Mouse (Mus musculus) lung, adult 2 months (tissue): ENCODE measurements around the gene Il11ra1. TPM values are rescaled to one million over a fixed set of nuclear protein-coding genes. Genes with fewer than 3 reads are reported as not detected.
"Not testable (repeated sequence)": the region's sequence is repeated elsewhere in the genome, so short reads cannot be mapped to it uniquely, and the experiment has no call there.

ENCODE experiments used
- DNase-seq: peaks from one replicate; pipeline ENCODE4 v3.0.0; 2022
- H3K4me1 ChIP-seq: fragments of 200-500 bp; 2 replicates; pipeline ENCODE4 v1.6.1; 2011; ENCODE audit warnings: low read length; ENCODE audit not compliant: control insufficient read depth, insufficient read depth
- H3K4me3 ChIP-seq: fragments of 200-500 bp; replicated peaks from 2 replicates; pipeline ENCODE3; 2011; ENCODE audit warnings: low read depth, mild to moderate bottlenecking, control low read depth, low read length; ENCODE audit errors: extremely low read depth
- CTCF ChIP-seq: fragments of 200-500 bp; IDR thresholded peaks from 2 replicates; pipeline ENCODE4 v1.5.1; 2011; ENCODE audit warnings: mild to moderate bottlenecking, low read length, control low read depth; ENCODE audit not compliant: insufficient read depth
- POLR2A ChIP-seq: fragments of 200-500 bp; IDR thresholded peaks from 2 replicates; pipeline ENCODE4 v1.6.1; 2011; ENCODE audit warnings: low read depth, mild to moderate bottlenecking, control low read depth, low read length, borderline replicate concordance; ENCODE audit errors: extremely low read depth
- WGBS: fragments of 180-500 bp; shearing (Covaris S2); methylation state at CpG from one replicate; pipeline ENCODE4 v1.1.7; 2018; 5-methylcytosine and 5-hydroxymethylcytosine counted together
- polyA plus RNA-seq: library from polyadenylated mRNA; depleted of rRNA; stranded (reverse); fragments of >200 nt; gene quantifications from 2 replicates; pipeline ENCODE4 v1.2.3, GENCODE M21; 2012; rRNA removed

Gene Il11ra1
- 107 and 109 TPM in 2 replicates for polyA plus RNA-seq

DNA sequence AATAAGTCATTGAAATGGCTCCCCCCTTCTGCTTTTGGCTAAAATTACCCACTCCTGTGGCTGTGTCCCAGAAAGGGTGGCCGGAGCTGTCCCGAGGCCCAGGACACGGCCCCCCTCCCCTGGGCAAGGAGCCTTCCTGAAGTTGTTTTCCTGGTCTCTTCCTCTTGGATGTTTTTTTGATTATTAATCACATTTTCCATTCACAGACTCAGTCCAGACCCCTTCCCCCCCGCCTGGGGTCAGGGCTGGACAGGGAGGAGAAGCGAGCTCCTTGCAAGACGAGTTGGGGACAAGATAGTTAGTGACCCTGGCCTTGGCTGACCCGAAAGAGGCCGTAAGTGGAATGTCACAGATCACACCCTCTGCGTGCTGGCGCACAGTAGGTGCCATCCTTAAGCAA, at the start of gene Il11ra1:
TSS of gene Il11ra1 (plus strand) at position 207 of the 400 bp plus-strand sequence.
- not testable (repeated sequence) for DNase-seq, H3K4me3 ChIP-seq, H3K4me1 ChIP-seq
- WGBS, result 70% methylated on average over 10 of the region's 10 CpGs

DNA sequence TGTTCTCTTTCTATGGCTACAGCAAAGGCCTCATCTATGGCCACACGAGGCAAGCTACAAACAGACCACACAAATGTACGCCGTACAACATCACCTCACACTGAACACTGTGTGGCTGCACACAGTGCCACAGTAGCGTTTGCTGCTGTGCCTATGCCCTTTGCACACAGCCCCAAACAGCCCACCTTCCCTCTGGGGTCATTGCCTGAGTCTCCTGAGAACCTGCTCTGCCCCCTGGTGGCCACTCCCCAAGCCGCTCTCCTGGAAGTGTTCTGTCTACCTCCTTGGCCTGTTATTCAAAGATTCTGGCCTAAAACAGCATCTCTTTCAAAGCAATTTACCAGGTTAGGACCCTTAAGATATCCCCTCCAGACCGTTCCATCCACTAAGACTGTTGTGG, 46.5 kb upstream of the Il11ra1 start:
- peak; percentile 69 for TF ChIP-seq CTCF
- TF ChIP-seq POLR2A, result no peak
- Histone ChIP-seq H3K4me3 (no peak overlapping the region), H3K4me1 (no peaks in the 10 kb centered on the region)
- WGBS, result 52% methylated on average over 6 of the region's 6 CpGs
- peak; percentile 68 for DNase-seq

DNA sequence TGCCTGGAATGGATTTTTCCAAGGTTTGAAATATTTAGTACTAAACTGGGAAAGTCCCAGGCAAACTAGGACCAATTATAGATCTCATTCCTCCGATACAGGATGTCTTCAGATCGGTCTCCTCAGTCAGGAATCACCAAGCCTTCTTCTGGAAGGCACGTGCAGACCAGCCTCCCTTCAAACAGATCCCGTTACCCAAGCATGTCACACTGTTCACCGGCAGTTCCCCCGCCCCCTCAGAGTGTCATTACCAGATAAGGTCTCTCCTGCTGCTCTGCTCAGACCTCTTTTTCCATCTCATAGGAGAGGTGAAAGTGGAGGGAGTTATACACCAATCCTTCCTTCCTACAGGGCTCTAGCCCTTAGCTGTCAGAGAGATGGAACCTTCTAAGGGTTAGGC, 46.1 kb upstream of the Il11ra1 start:
- Histone ChIP-seq H3K4me1 (no peaks in the 10 kb centered on the region), H3K4me3 (no peak overlapping the region)
- no peak for DNase-seq
- WGBS, result 67% methylated on average over 6 of the region's 6 CpGs
- TF ChIP-seq POLR2A, result no peak
- no peak for TF ChIP-seq CTCF

DNA sequence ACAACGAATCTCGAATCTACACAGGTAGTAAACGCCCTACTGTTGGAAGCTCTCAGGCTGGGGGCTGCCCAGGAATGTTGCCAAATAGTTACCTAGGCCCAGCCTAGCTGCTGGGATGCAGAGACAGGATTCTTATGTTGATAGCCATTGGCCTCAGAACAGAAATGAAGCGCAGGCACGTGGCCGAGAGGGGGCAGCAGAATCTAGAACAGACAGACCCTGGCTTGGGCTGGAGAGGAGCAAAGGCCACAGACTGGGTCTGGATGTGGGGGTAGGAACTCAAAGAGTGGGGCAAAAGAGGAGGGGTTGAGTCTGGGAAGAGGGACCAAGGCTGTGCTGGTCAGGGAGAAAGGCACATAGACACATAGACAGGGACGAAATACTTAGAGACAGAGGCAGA, 45.6 kb upstream of the Il11ra1 start:
- peak; percentile 34 for DNase-seq
- WGBS, result 25% methylated on average over 7 of the region's 7 CpGs
- H3K4me1 ChIP-seq, result no peaks in the 10 kb centered on the region
- no peak overlapping the region for H3K4me3 ChIP-seq
- TF ChIP-seq CTCF (peak; percentile 51), POLR2A (no peak)

DNA sequence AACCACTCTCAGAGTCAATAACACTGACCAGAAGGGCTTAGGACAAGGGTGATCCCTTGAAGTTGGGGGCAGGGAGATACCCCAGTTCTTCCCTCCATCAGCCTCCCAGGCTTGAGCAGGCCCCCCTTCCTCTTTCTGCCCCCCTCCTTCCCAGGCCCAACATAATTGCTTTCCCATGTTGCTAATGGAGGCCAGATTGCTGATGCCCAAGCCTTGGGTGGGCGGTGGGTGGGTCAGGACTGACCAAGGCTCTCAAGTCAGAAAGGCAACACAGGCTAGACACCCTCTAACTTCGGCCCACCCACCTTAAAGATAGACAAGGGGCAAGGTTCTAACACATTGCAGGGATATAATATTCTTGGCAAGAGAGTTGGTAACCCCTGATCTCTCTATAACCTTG, 44.3 kb upstream of the Il11ra1 start:
- WGBS, result 71% methylated on average over 2 of the region's 2 CpGs
- TF ChIP-seq CTCF (no peak), POLR2A (no peak)
- no peak overlapping the region for H3K4me3 ChIP-seq
- no peaks in the 10 kb centered on the region for H3K4me1 ChIP-seq
- DNase-seq, result no peak

DNA sequence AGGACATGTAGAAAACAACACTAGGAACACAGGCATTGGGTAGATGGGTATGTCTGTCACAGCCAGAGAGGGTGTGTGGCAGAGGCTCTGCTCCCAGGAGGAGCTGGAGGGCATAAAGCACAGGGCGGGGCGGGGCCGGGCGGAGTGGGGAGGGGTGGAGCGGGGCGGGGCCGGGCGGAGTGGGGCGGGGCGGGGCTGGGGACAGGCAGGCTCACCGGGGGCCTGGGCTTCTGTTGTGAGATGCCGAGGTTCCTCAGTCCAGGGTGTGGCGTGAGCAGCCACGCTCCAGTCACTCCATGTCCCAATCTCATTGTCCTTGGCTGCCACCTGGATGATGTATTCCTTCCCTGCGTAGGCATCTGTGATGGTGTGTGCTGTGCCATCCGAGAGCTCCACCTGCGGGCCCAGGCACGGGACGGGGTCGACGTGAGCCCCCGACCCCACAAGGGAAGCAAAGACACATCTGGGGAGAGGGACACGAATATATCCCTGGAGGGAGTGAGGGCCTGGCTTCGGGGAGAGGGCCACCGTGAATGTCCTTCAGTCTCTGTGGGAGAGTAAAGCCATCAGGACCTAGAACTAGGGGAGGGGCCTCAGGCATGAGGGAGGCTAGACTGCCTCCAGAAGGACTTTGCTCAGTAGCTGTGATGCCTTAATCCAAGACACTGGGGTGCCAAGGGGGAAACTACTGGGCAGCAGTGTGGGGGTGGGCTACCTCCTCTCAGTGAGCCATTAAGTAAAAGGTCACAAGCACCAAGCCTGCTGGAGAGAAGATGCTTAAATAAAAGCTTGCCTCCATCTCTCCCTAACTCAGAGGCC, 41.0 kb upstream of the Il11ra1 start:
- no peak for DNase-seq
- Histone ChIP-seq H3K4me3 (no peak overlapping the region), H3K4me1 (no peaks in the 10 kb centered on the region)
- TF ChIP-seq CTCF, result no peak
- 27% methylated on average over 24 of the region's 25 CpGs for WGBS

DNA sequence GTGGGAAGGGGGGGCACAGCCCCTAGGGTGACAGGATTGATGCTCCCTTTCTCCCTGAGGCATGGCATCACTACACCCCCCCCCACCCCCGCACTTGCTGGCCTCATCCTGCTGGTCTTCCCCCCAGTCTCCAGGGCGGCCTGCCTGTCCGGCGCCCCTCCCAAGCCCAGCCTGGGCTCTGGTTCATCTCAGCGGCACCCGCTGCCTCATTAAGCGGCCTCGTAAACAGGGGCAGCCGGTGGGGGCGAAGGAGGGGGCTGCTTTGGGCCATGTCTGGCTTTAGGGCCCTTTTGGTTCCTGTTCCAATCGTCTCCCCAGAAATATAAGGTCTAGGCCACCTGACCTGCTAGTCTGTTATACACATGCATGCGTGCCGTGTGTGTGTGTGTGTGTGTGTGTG, 40.2 kb upstream of the Il11ra1 start:
- TF ChIP-seq CTCF, result no peak
- no peak for TF ChIP-seq POLR2A
- 73% methylated on average over 13 of the region's 13 CpGs for WGBS
- H3K4me3 ChIP-seq, result no peak overlapping the region
- DNase-seq, result no peak
- no peaks in the 10 kb centered on the region for H3K4me1 ChIP-seq

DNA sequence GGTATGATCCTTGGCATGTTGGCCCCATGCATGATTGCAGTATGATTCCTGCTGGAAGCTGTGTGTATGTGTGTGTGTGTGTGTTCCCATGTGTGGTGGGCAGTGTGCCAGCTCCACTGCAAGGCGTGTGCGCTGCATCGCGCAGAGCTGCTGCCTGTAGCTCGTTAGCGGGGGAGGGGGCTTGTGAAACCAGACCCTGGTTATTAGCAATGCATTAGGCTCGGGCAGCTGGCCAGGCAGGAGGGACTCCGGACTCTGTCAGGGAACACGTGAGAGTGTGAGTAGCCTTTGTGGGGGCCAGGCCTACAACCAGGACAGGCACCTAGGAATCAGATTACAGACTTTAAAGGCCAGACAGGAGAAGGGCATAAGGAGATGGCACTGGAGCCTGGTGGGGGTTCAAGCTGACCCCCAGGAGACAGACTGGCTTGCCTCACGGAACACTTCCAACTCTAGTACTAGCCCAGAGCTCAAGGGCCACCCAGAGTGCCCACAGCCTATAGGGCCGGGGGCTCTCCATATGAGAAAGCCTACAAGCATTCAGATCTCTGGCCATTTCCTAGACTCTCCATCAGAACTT, 38.8 kb upstream of the Il11ra1 start:
- Histone ChIP-seq H3K4me3 (no peak overlapping the region), H3K4me1 (no peaks in the 10 kb centered on the region)
- 55% methylated on average over 11 of the region's 11 CpGs for WGBS
- DNase-seq, result no peak
- TF ChIP-seq POLR2A, result no peak
- no peak for TF ChIP-seq CTCF

DNA sequence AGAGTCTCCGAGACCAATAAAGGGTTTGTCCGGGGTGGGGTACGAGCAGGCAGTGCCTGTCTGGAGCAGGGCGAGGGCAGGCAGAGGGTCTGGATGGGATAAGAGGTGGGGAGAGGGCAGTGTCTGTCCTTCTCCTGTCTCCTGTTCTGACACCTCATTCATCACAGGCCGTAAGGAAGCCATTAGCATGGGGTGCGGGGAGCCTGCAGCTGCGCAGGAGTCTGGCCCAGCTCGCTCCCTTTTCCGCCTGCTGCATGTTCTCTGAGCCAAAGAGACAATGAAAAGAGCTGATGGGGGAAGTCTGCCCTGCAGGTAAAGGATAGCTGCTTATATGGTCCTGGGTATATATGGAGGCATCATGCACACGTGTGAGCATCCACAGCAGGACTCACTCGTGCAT, 37.1 kb upstream of the Il11ra1 start:
- Histone ChIP-seq H3K4me1 (no peaks in the 10 kb centered on the region), H3K4me3 (no peak overlapping the region)
- 63% methylated on average over 11 of the region's 11 CpGs for WGBS
- no peak for DNase-seq
- TF ChIP-seq POLR2A, result no peak
- no peak for TF ChIP-seq CTCF

DNA sequence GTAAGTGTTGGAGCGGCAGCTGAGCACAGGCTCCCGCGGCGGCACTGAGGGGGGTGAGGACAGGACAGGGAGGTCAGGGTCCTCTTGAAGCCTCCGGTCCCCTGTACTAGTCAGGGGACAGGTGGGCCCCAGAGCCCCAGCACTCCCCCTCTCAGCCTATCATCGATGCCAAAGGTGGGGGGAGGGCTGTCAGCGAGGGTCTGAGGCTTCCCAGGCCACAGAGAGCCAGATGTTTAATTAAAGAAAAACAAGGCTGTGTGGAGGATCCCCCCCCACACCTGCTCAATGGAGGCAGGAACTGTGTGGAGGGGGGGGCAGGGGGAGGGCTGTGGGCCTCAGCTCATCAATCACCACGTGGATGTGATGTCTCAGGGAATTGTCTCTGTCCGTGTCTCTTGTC, 36.2 kb upstream of the Il11ra1 start:
- no peaks in the 10 kb centered on the region for H3K4me1 ChIP-seq
- WGBS, result 38% methylated on average over 9 of the region's 9 CpGs
- no peak for DNase-seq
- TF ChIP-seq CTCF, result no peak
- no peak for TF ChIP-seq POLR2A
- no peak overlapping the region for H3K4me3 ChIP-seq
